ENCODE assay signal across 9 mouse cellular contexts in the genomic region with DNA sequence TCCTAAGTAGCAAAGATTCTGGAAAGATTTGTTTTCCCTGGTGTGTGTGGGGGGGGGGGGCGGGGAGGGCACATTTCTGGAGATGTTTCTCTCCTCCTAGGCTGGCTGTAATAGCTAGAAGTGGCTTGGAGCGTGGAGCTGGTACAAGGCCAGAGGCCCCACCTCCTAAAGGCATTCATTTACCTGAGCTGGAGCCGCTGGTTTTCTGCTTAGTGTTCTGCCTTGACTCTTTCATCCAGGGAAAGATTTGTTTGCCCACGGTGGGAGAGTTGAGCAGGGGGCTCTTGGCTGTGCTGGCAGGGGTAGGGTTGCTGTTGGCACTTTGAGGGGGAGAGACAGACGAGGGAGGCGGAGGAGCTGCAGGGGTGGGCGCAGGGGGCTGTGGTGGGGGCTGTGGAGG. TPM values are rescaled to one million over a fixed set of nuclear protein-coding genes. Genes with fewer than 3 reads are reported as not detected.
DNase-seq lines count a peak whose midpoint lies in the region; ATAC-seq and TF ChIP-seq lines count a peak whose summit lies in the region.
"Had no signal": no experiment of that assay in that cellular context is flagged by ENCODE, and none has a peak within 500 bp of the region (broad histone marks: within the 10 kb centered on the region; RNA-seq: fewer than 3 reads in every experiment).

No protein-coding gene starts in this region.

- ATAC-seq in lung, embryonic 15.5 days (ENCODE audit: borderline replicate concordance, extremely low read depth, low FRiP score, low TSS enrichment) = no peak
- no peak for ATAC-seq in hindbrain, embryonic 15.5 days (ENCODE audit: low FRiP score, low read depth)
- ATAC-seq in stomach, postnatal 0 days (ENCODE audit: low FRiP score, low TSS enrichment) = no peak

- no peaks in the 10 kb centered on the region for H3K9me3 ChIP-seq in lung, embryonic 15.5 days
- H3K9me3 ChIP-seq in hindbrain, embryonic 15.5 days = no peaks in the 10 kb centered on the region
- no peaks in the 10 kb centered on the region for H3K9me3 ChIP-seq in limb, embryonic 10.5 days (replicated peaks)
- H3K9me3 ChIP-seq in stomach, postnatal 0 days (ENCODE audit: control insufficient read depth, low read length) = no peaks in the 10 kb centered on the region

- no peak for DNase-seq in lung, postnatal 4 days
- DNase-seq in limb, embryonic 10.5 days (ENCODE audit: low spot score) = peak; percentile 40
- peak; percentile 30 for DNase-seq in stomach, postnatal 0 days (ENCODE audit: low spot score)
- no peak for DNase-seq in adrenal gland, postnatal 14 days
- no peak for DNase-seq in cerebellum, postnatal 36 days
- DNase-seq: right cerebral cortex, postnatal 4 days had no signal

- 13% methylated on average over 7 of the region's 7 CpGs for WGBS in lung, embryonic 15.5 days
- 5% methylated on average over 7 of the region's 7 CpGs for WGBS in hindbrain, embryonic 15.5 days
- WGBS in limb, embryonic 10.5 days = 13% methylated on average over 7 of the region's 7 CpGs
- 12% methylated on average over 6 of the region's 7 CpGs for WGBS in stomach, postnatal 0 days

- peaks cover 35% of the 10 kb centered on the region for H3K4me1 ChIP-seq in lung, embryonic 15.5 days
- H3K4me1 ChIP-seq in hindbrain, embryonic 15.5 days (replicated peaks) = peaks cover 37% of the 10 kb centered on the region
- H3K4me1 ChIP-seq in limb, embryonic 10.5 days = peaks cover 98% of the 10 kb centered on the region
- peaks cover 4% of the 10 kb centered on the region; the same call in 1 of the 2 replicates for H3K4me1 ChIP-seq in stomach, postnatal 0 days (replicated peaks; ENCODE audit: control insufficient read depth, insufficient read depth)

- peak overlapping the region; percentile 53 for H3K9ac ChIP-seq in lung, embryonic 15.5 days
- H3K9ac ChIP-seq in hindbrain, embryonic 15.5 days = peak overlapping the region; percentile 68
- peak overlapping the region; percentile 63 for H3K9ac ChIP-seq in stomach, postnatal 0 days (ENCODE audit: low read length)

- H3K27ac ChIP-seq in lung, embryonic 15.5 days = peak overlapping the region; percentile 95
- peak overlapping the region; percentile 95 for H3K27ac ChIP-seq in hindbrain, embryonic 15.5 days (replicated peaks)
- peak overlapping the region; percentile 81 for H3K27ac ChIP-seq in limb, embryonic 10.5 days
- peak overlapping the region; percentile 97 for H3K27ac ChIP-seq in stomach, postnatal 0 days (replicated peaks)

- peaks cover 76% of the 10 kb centered on the region for H3K27me3 ChIP-seq in lung, embryonic 15.5 days
- peaks cover 12% of the 10 kb centered on the region; the same call in 1 of the 2 replicates for H3K27me3 ChIP-seq in hindbrain, embryonic 15.5 days
- peaks cover 77% of the 10 kb centered on the region for H3K27me3 ChIP-seq in limb, embryonic 10.5 days (ENCODE audit: low read depth, poor library complexity, severe bottlenecking)
- H3K27me3 ChIP-seq in stomach, postnatal 0 days (ENCODE audit: control insufficient read depth, insufficient read depth, low read length) = no peaks in the 10 kb centered on the region

- H3K4me2 ChIP-seq in lung, embryonic 15.5 days = peak overlapping the region; percentile 90
- H3K4me2 ChIP-seq in hindbrain, embryonic 15.5 days = peak overlapping the region; percentile 97
- H3K4me2 ChIP-seq in stomach, postnatal 0 days (replicated peaks; ENCODE audit: low read depth) = peak overlapping the region; percentile 65

- H3K4me3 ChIP-seq in lung, embryonic 15.5 days = peak overlapping the region; percentile 40
- peak overlapping the region; percentile 51 for H3K4me3 ChIP-seq in hindbrain, embryonic 15.5 days
- peak overlapping the region; percentile 47 for H3K4me3 ChIP-seq in limb, embryonic 10.5 days
- H3K4me3 ChIP-seq in stomach, postnatal 0 days (ENCODE audit: low read depth, low read length) = peak overlapping the region; percentile 38

- TF ChIP-seq EP300 in stomach, postnatal 0 days (optimal IDR thresholded peaks at IDR 0.05) = no peak

- no peaks in the 10 kb centered on the region for H3K36me3 ChIP-seq in lung, embryonic 15.5 days
- H3K36me3 ChIP-seq in hindbrain, embryonic 15.5 days = no peaks in the 10 kb centered on the region
- peaks cover 21% of the 10 kb centered on the region for H3K36me3 ChIP-seq in limb, embryonic 10.5 days
- 0 out of 2 replicates have a peak, but pooled peaks cover 2% of the 10 kb centered on the region for H3K36me3 ChIP-seq in stomach, postnatal 0 days (ENCODE audit: control insufficient read depth, insufficient read depth, low read length)

- TF ChIP-seq CTCF in stomach, postnatal 0 days (IDR thresholded peaks at IDR 0.05; ENCODE audit: low read depth) = no peak

RNA-seq across cellular contexts. Expression of a gene that starts 5.4 kb away (rescaled TPM):
- polyA plus RNA-seq in lung, embryonic 15.5 days (2015; fragmentation: Nextera tagmentation; extraction: Ambion mirVana) = 2.1 and 2.3 TPM in 2 replicates
- 4.0 and 4.3 TPM in 2 replicates for polyA plus RNA-seq in hindbrain, embryonic 15.5 days (2015; fragmentation: Nextera tagmentation; extraction: Ambion mirVana)
- polyA plus RNA-seq in limb, embryonic 10.5 days (2016; fragmentation: Nextera tagmentation; extraction: Ambion mirVana) = 1.1 and 1.3 TPM in 2 replicates
- 0.90 and 0.99 TPM in 2 replicates for polyA plus RNA-seq in stomach, postnatal 0 days (2015; fragmentation: Nextera tagmentation; extraction: Ambion mirVana)
- 0.45 and 0.63 TPM in 2 replicates for total RNA-seq in adrenal gland, postnatal 14 days (2021)
- total RNA-seq: layer of hippocampus, adult 8-10 months had no signal

RNA-seq across cellular contexts. Expression of a gene that starts 7.3 kb away (rescaled TPM):
- 11.4 and 13.0 TPM in 2 replicates for polyA plus RNA-seq in lung, embryonic 15.5 days (2015; fragmentation: Nextera tagmentation; extraction: Ambion mirVana)
- polyA plus RNA-seq in hindbrain, embryonic 15.5 days (2015; fragmentation: Nextera tagmentation; extraction: Ambion mirVana) = 22.4 and 26.8 TPM in 2 replicates
- 4.5 and 5.3 TPM in 2 replicates for polyA plus RNA-seq in limb, embryonic 10.5 days (2016; fragmentation: Nextera tagmentation; extraction: Ambion mirVana)
- polyA plus RNA-seq in stomach, postnatal 0 days (2015; fragmentation: Nextera tagmentation; extraction: Ambion mirVana) = 5.1 and 5.3 TPM in 2 replicates
- total RNA-seq in adrenal gland, postnatal 14 days (2021) = 3.3 and 3.8 TPM in 2 replicates
- total RNA-seq: layer of hippocampus, adult 8-10 months had no signal

RNA-seq across cellular contexts. Expression of a gene that starts 13.8 kb away (rescaled TPM):
- 1.3 and 1.4 TPM in 2 replicates for polyA plus RNA-seq in lung, embryonic 15.5 days (2015; fragmentation: Nextera tagmentation; extraction: Ambion mirVana)
- 1.3 and 1.8 TPM in 2 replicates for polyA plus RNA-seq in hindbrain, embryonic 15.5 days (2015; fragmentation: Nextera tagmentation; extraction: Ambion mirVana)
- polyA plus RNA-seq in limb, embryonic 10.5 days (2016; fragmentation: Nextera tagmentation; extraction: Ambion mirVana) = 1.3 and 1.9 TPM in 2 replicates
- 0.35 and 0.56 TPM in 2 replicates for polyA plus RNA-seq in stomach, postnatal 0 days (2015; fragmentation: Nextera tagmentation; extraction: Ambion mirVana)
- 0.64 and 1.1 TPM in 2 replicates for total RNA-seq in adrenal gland, postnatal 14 days (2021)
- total RNA-seq: layer of hippocampus, adult 8-10 months had no signal

RNA-seq across cellular contexts. Expression of a gene that starts 19.6 kb away (rescaled TPM):
- polyA plus RNA-seq in lung, embryonic 15.5 days (2015; fragmentation: Nextera tagmentation; extraction: Ambion mirVana) = 4.1 and 4.2 TPM in 2 replicates
- 10.6 and 12.2 TPM in 2 replicates for polyA plus RNA-seq in hindbrain, embryonic 15.5 days (2015; fragmentation: Nextera tagmentation; extraction: Ambion mirVana)
- polyA plus RNA-seq in limb, embryonic 10.5 days (2016; fragmentation: Nextera tagmentation; extraction: Ambion mirVana) = 1.6 and 1.8 TPM in 2 replicates
- 2.5 and 2.6 TPM in 2 replicates for polyA plus RNA-seq in stomach, postnatal 0 days (2015; fragmentation: Nextera tagmentation; extraction: Ambion mirVana)
- 6.4 and 7.3 TPM in 2 replicates for total RNA-seq in adrenal gland, postnatal 14 days (2021)
- total RNA-seq: layer of hippocampus, adult 8-10 months had no signal

RNA-seq across cellular contexts. Expression of a gene that starts 32.4 kb away (rescaled TPM):
- polyA plus RNA-seq in lung, embryonic 15.5 days (2015; fragmentation: Nextera tagmentation; extraction: Ambion mirVana) = 48.2 and 48.7 TPM in 2 replicates
- 105 and 115 TPM in 2 replicates for polyA plus RNA-seq in hindbrain, embryonic 15.5 days (2015; fragmentation: Nextera tagmentation; extraction: Ambion mirVana)
- polyA plus RNA-seq in limb, embryonic 10.5 days (2016; fragmentation: Nextera tagmentation; extraction: Ambion mirVana) = 9.8 and 10.4 TPM in 2 replicates
- polyA plus RNA-seq in stomach, postnatal 0 days (2015; fragmentation: Nextera tagmentation; extraction: Ambion mirVana) = 8.4 and 8.9 TPM in 2 replicates
- 25.8 and 26.3 TPM in 2 replicates for total RNA-seq in adrenal gland, postnatal 14 days (2021)
- total RNA-seq: layer of hippocampus, adult 8-10 months had no signal

Comparison
In these comparisons a context has a peak if more than half of its experiments do, and no peak if none do; other contexts are left out.
1. DNase-seq: peak in limb, embryonic 10.5 days (single experiment) and stomach, postnatal 0 days (single experiment); none in lung, postnatal 4 days (0 of 2), adrenal gland, postnatal 14 days (single experiment) and cerebellum, postnatal 36 days (0 of 2).
2. Peak in every context shown above with its lines, with median percentiles within 50 percentile points of each other: H3K27ac ChIP-seq, H3K4me2 ChIP-seq, H3K4me3 ChIP-seq and H3K9ac ChIP-seq.